Mouse (Mus musculus): ENCODE data around the gene Zfp82. TPM values are rescaled to one million over a fixed set of nuclear protein-coding genes. Genes with fewer than 3 reads are reported as not detected.

Gene Zfp82
- total RNA-seq, 1 experiment, result 5.8 TPM

DNA sequence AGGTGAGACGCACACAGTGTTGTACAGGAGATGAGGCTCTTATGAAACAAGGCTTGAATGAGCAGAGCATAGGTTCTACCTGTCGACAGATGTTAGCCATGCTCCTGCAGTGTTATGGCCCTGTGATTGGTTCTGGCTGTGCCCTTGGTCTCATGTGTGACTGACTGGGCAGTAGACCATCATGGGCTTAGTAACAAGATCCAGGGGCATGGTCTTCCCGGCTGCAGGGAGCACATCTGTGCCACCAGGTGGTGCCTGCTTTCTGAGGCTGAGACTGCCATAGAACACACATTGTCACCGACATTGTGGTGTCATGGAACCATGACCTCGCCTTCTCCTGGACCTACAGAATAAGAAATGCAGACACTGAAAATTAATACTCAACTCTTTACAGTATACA, 47.3 kb downstream of the Zfp82 start:
- H3K9me3 ChIP-seq (ENCODE audit: control insufficient read depth, insufficient read depth, low read depth, low read length), result no peaks in the 10 kb centered on the region
- in situ Hi-C loops (cut with MboI; ENCODE audit: low sequenced_read_pairs in 2 of 2, unreplicated experiment in 2 of 2), result no loop called here
- peaks cover 50% of the 10 kb centered on the region for H3K36me3 ChIP-seq (ENCODE audit: control insufficient read depth, insufficient read depth, low read length, poor library complexity, severe bottlenecking)
- no peak overlapping the region for H3K27ac ChIP-seq (ENCODE audit: insufficient read depth, low read depth, low read length, poor library complexity, severe bottlenecking)
- peaks cover 6 to 32% of the 10 kb centered on the region in 2 experiments; a peak in 3 of 4 replicates for H3K4me1 ChIP-seq (ENCODE audit: control insufficient read depth in 2 of 2, insufficient read depth in 2 of 2, low read length in 2 of 2, poor library complexity in 1 of 2)
- no peak overlapping the region for H3K9ac ChIP-seq (ENCODE audit: insufficient read depth, low read depth, low read length, poor library complexity, severe bottlenecking)
- H3K4me3 ChIP-seq (ENCODE audit: insufficient read depth in 1 of 2, low read depth in 1 of 2, low read length in 2 of 2, poor library complexity in 1 of 2, severe bottlenecking in 1 of 2), result no peak overlapping the region
- TF ChIP-seq CHD2 (IDR thresholded peaks at IDR 0.05; ENCODE audit: low read depth, low read length) (no peak), MAFK (IDR thresholded peaks at IDR 0.05; ENCODE audit: insufficient read depth, low read depth, low read length) (no peak), HCFC1 (IDR thresholded peaks at IDR 0.05; ENCODE audit: borderline replicate concordance, insufficient read depth, low read length) (no peak), ZNF384 (IDR thresholded peaks at IDR 0.05; ENCODE audit: low read depth, low read length) (no peak), ZC3H11A (IDR thresholded peaks at IDR 0.05; ENCODE audit: borderline replicate concordance, low read depth, low read length) (no peak)
- no peak for DNase-seq (ENCODE audit: low read depth, low spot score)

DNA sequence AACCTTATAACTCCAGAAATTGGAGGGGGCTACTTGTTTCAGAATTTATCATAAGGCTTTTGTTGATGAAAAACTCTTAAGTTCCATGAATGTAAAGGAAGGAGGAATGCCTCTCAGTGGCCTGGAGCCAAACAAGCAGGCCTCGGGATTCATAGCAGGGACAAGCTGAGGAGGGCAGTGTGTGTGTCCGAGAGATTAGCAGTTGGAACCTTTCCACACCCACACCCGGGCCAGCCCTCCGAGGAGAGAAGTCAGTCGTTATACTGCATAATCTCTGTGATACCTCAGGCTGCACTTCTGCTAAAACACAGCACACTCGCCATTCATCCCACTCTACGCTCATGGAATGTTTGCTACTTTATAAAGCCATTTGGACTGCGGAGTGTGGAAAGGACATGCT, 48.9 kb downstream of the Zfp82 start:
- peaks cover 5 to 25% of the 10 kb centered on the region in 2 experiments; a peak in 3 of 4 replicates for H3K4me1 ChIP-seq (ENCODE audit: control insufficient read depth in 2 of 2, insufficient read depth in 2 of 2, low read length in 2 of 2, poor library complexity in 1 of 2)
- TF ChIP-seq CHD2 (IDR thresholded peaks at IDR 0.05; ENCODE audit: low read depth, low read length) (no peak), MAFK (IDR thresholded peaks at IDR 0.05; ENCODE audit: insufficient read depth, low read depth, low read length) (no peak), ZC3H11A (IDR thresholded peaks at IDR 0.05; ENCODE audit: borderline replicate concordance, low read depth, low read length) (no peak), HCFC1 (IDR thresholded peaks at IDR 0.05; ENCODE audit: borderline replicate concordance, insufficient read depth, low read length) (no peak), ZNF384 (IDR thresholded peaks at IDR 0.05; ENCODE audit: low read depth, low read length) (no peak)
- H3K9ac ChIP-seq (ENCODE audit: insufficient read depth, low read depth, low read length, poor library complexity, severe bottlenecking), result no peak overlapping the region
- no peak overlapping the region for H3K27ac ChIP-seq (ENCODE audit: insufficient read depth, low read depth, low read length, poor library complexity, severe bottlenecking)
- H3K9me3 ChIP-seq (ENCODE audit: control insufficient read depth, insufficient read depth, low read depth, low read length), result no peaks in the 10 kb centered on the region
- H3K36me3 ChIP-seq (ENCODE audit: control insufficient read depth, insufficient read depth, low read length, poor library complexity, severe bottlenecking), result peaks cover 60% of the 10 kb centered on the region
- in situ Hi-C loops (cut with MboI; ENCODE audit: low sequenced_read_pairs in 2 of 2, unreplicated experiment in 2 of 2), result no loop called here
- no peak overlapping the region for H3K4me3 ChIP-seq (ENCODE audit: insufficient read depth in 1 of 2, low read depth in 1 of 2, low read length in 2 of 2, poor library complexity in 1 of 2, severe bottlenecking in 1 of 2)
- DNase-seq (ENCODE audit: low read depth, low spot score), result no peak

DNA sequence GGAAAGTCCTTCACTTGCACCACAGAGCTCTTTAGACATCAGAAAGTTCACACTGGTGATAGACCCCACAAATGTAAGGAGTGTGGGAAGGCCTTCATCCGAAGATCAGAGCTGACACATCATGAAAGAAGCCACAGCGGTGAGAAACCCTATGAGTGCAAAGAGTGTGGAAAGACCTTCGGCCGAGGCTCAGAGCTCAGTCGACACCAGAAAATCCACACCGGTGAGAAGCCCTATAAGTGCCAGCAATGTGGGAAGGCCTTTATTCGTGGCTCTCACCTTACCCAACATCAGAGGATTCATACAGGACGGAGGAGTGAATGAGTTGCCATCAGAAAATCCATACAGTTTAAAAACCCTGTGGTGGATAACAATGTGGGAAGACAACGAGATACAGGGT, 49.4 kb downstream of the Zfp82 start:
- H3K27ac ChIP-seq (ENCODE audit: insufficient read depth, low read depth, low read length, poor library complexity, severe bottlenecking), result no peak overlapping the region
- no peaks in the 10 kb centered on the region for H3K9me3 ChIP-seq (ENCODE audit: control insufficient read depth, insufficient read depth, low read depth, low read length)
- TF ChIP-seq MAFK (IDR thresholded peaks at IDR 0.05; ENCODE audit: insufficient read depth, low read depth, low read length) (no peak), CHD2 (IDR thresholded peaks at IDR 0.05; ENCODE audit: low read depth, low read length) (no peak), ZC3H11A (IDR thresholded peaks at IDR 0.05; ENCODE audit: borderline replicate concordance, low read depth, low read length) (no peak), HCFC1 (IDR thresholded peaks at IDR 0.05; ENCODE audit: borderline replicate concordance, insufficient read depth, low read length) (no peak), ZNF384 (IDR thresholded peaks at IDR 0.05; ENCODE audit: low read depth, low read length) (no peak)
- no peak overlapping the region for H3K9ac ChIP-seq (ENCODE audit: insufficient read depth, low read depth, low read length, poor library complexity, severe bottlenecking)
- no peak overlapping the region for H3K4me3 ChIP-seq (ENCODE audit: insufficient read depth in 1 of 2, low read depth in 1 of 2, low read length in 2 of 2, poor library complexity in 1 of 2, severe bottlenecking in 1 of 2)
- in situ Hi-C loops (cut with MboI; ENCODE audit: low sequenced_read_pairs in 2 of 2, unreplicated experiment in 2 of 2), result no loop called here
- peaks cover 62% of the 10 kb centered on the region for H3K36me3 ChIP-seq (ENCODE audit: control insufficient read depth, insufficient read depth, low read length, poor library complexity, severe bottlenecking)
- no peak for DNase-seq (ENCODE audit: low read depth, low spot score)
- H3K4me1 ChIP-seq (ENCODE audit: control insufficient read depth in 2 of 2, insufficient read depth in 2 of 2, low read length in 2 of 2, poor library complexity in 1 of 2), result peaks cover 5 to 21% of the 10 kb centered on the region in 2 experiments; a peak in 3 of 4 replicates

DNA sequence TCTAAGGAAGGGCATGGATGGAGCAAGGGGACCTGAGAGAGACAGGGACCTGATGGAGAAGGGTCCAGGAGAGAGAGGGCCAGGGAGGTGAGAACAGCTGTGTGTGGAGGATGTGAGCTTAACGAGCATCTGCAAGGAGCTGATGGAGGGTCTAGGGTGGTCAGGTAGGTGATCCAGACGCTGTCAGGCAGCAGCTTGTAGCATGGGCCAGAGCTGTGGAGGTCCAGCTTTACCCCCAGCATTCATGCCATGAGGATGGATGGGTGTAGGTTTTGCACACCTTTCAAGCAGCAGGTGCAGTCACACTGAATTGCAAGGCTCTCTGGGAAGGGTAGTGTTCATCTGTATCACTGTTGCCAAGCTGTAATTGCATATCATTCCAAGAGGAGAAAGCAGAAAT, 53.2 kb downstream of the Zfp82 start:
- no peaks in the 10 kb centered on the region for H3K9me3 ChIP-seq (ENCODE audit: control insufficient read depth, insufficient read depth, low read depth, low read length)
- H3K4me3 ChIP-seq (ENCODE audit: insufficient read depth in 1 of 2, low read depth in 1 of 2, low read length in 2 of 2, poor library complexity in 1 of 2, severe bottlenecking in 1 of 2), result no peak overlapping the region
- DNase-seq (ENCODE audit: low read depth, low spot score), result no peak
- in situ Hi-C loops (cut with MboI; ENCODE audit: low sequenced_read_pairs in 2 of 2, unreplicated experiment in 2 of 2), result loop anchor here in 1 of 2 experiments (10.0 kb wide), 1 partner anchor 55 kb away; the partner anchor contains the start of gene Zfp82
- H3K36me3 ChIP-seq (ENCODE audit: control insufficient read depth, insufficient read depth, low read length, poor library complexity, severe bottlenecking), result peaks cover 67% of the 10 kb centered on the region
- TF ChIP-seq ZC3H11A (IDR thresholded peaks at IDR 0.05; ENCODE audit: borderline replicate concordance, low read depth, low read length), result no peak
- TF ChIP-seq HCFC1 (IDR thresholded peaks at IDR 0.05; ENCODE audit: borderline replicate concordance, insufficient read depth, low read length), result no peak
- TF ChIP-seq CHD2 (IDR thresholded peaks at IDR 0.05; ENCODE audit: low read depth, low read length), result no peak
- no peak for TF ChIP-seq ZNF384 (IDR thresholded peaks at IDR 0.05; ENCODE audit: low read depth, low read length)
- no peak for TF ChIP-seq MAFK (IDR thresholded peaks at IDR 0.05; ENCODE audit: insufficient read depth, low read depth, low read length)
- H3K4me1 ChIP-seq (ENCODE audit: control insufficient read depth in 2 of 2, insufficient read depth in 2 of 2, low read length in 2 of 2, poor library complexity in 1 of 2), result peaks cover 0 to 2% of the 10 kb centered on the region in 2 experiments; a peak in 1 of 4 replicates
- H3K27ac ChIP-seq (ENCODE audit: insufficient read depth, low read depth, low read length, poor library complexity, severe bottlenecking), result no peak overlapping the region
- no peak overlapping the region for H3K9ac ChIP-seq (ENCODE audit: insufficient read depth, low read depth, low read length, poor library complexity, severe bottlenecking)

Data from ES-E14 (cell line).